In the genomic region with DNA sequence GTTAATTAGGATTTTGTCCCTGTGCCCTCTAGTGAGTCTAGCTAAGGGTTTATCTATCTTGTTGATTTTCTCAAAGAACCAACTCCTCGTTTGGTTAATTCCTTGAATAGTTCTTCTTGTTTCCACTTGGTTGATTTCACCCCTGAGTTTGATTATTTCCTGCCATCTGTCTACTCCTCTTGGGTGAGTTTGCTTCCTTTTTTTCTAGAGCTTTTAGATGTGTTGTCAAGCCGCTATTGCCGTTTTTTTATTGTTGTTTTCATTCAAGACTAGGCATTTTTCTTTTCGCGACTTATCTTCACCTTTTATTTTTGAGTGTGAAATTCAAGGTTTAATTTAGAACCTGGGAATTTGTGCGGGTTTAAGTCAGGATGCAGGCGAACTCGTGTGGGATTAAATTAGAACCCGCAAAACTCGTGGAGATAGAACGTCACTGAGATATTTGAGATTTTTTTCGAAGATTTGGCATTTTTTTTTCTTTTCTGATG, we compare ENCODE assay signal across 31 mouse cellular contexts. TPM values are rescaled to one million over a fixed set of nuclear protein-coding genes. Genes with fewer than 3 reads are reported as not detected.
DNase-seq lines count a peak whose midpoint lies in the region; TF ChIP-seq lines count a peak whose summit lies in the region.
"Not testable (repeated sequence)": the region's sequence is repeated elsewhere in the genome, so short reads cannot be mapped to it uniquely, and the experiment has no call there.
"Had no signal": no experiment of that assay in that cellular context is flagged by ENCODE, and none has a peak within 500 bp of the region (broad histone marks: within the 10 kb centered on the region; RNA-seq: fewer than 3 reads in every experiment).

No protein-coding gene starts in this region.

- dilution Hi-C loops in CH12.LX (cut with MboI; ENCODE audit: extremely low pct_ligation_motif_present, extremely low pct_unique_long_range_greater_than_20kb, low sequenced_read_pairs): not testable (repeated sequence)

- not testable (repeated sequence) for H3K27ac ChIP-seq in CH12.LX (ENCODE audit: insufficient read depth, low read depth); ES-E14 (ENCODE audit: insufficient read depth, low read depth, low read length, poor library complexity, severe bottlenecking)

- H3K9me3 ChIP-seq in CH12.LX (replicated peaks; ENCODE audit: low read length): peaks cover 13% of the 10 kb centered on the region
- not testable (repeated sequence) for H3K9me3 ChIP-seq in ES-E14 (ENCODE audit: control insufficient read depth, insufficient read depth, low read depth, low read length)

- H3K4me3 ChIP-seq in CH12.LX (replicated peaks in 1 of 3; ENCODE audit: low read depth in 2 of 3, low read length in 2 of 3, poor library complexity in 1 of 3); ES-E14 (ENCODE audit: insufficient read depth in 1 of 2, low read depth in 1 of 2, low read length in 2 of 2, poor library complexity in 1 of 2, severe bottlenecking in 1 of 2): not testable (repeated sequence)

- not testable (repeated sequence) for TF ChIP-seq RAD21 in CH12.LX (IDR thresholded peaks at IDR 0.05; ENCODE audit: low read depth, low read length)

- H3K79me2 ChIP-seq in CH12.LX (replicated peaks; ENCODE audit: control insufficient read depth, extremely low read depth, insufficient read depth, poor library complexity, severe bottlenecking): not testable (repeated sequence)

- H3K4me2 ChIP-seq in CH12.LX (ENCODE audit: insufficient read depth, low read depth, poor library complexity, severe bottlenecking): not testable (repeated sequence)

- DNase-seq in A20 (ENCODE audit: low read depth, low spot score) (peak; percentile 9), CH12.LX (ENCODE audit: extremely low read depth) (peak; percentile 47), ES-E14 (ENCODE audit: low read depth, low spot score) (peak; percentile 86), NIH3T3 (ENCODE audit: low read depth) (peak; percentile 8)
- DNase-seq in brain, embryonic 14.5 days (ENCODE audit: low read depth): peak; percentile 47
- peak; percentile 43 for DNase-seq in retina, embryonic 14.5 days (ENCODE audit: low spot score)

- H3K36me3 ChIP-seq in CH12.LX (replicated peaks in 1 of 2; ENCODE audit: control insufficient read depth in 1 of 2, insufficient read depth in 1 of 2, low read length in 1 of 2) (peaks cover 6 to 14% of the 10 kb centered on the region in 2 experiments), ES-E14 (ENCODE audit: control insufficient read depth, insufficient read depth, low read length, poor library complexity, severe bottlenecking) (peaks cover 36% of the 10 kb centered on the region)

- not testable (repeated sequence) for H3K4me1 ChIP-seq in CH12.LX (ENCODE audit: control insufficient read depth in 1 of 2, insufficient read depth in 2 of 2); ES-E14 (ENCODE audit: control insufficient read depth in 2 of 2, insufficient read depth in 2 of 2, low read length in 2 of 2, poor library complexity in 1 of 2)

- not testable (repeated sequence) for TF ChIP-seq POLR2A in CH12.LX (IDR thresholded peaks at IDR 0.05; ENCODE audit: low read depth, low read length); brain, embryonic 14.5 days (IDR thresholded peaks at IDR 0.05; ENCODE audit: borderline replicate concordance, extremely low read depth, insufficient read depth, insufficient read length, poor library complexity, severe bottlenecking)

- H3K27me3 ChIP-seq in CH12.LX (replicated peaks): not testable (repeated sequence)

- in situ Hi-C loops in CH12.LX (cut with MboI; ENCODE audit: low pct_ligation_motif_present, low pct_unique_long_range_greater_than_20kb, low sequenced_read_pairs); ES-E14 (cut with MboI; ENCODE audit: low sequenced_read_pairs in 2 of 2, unreplicated experiment in 2 of 2): not testable (repeated sequence)

- TF ChIP-seq CTCF in CH12.LX (conservative IDR thresholded peaks at IDR 0.05 in 1 of 2, IDR thresholded peaks at IDR 0.05 in 1 of 2; ENCODE audit: low read depth in 2 of 2, low read length in 2 of 2); brain, embryonic 14.5 days (IDR thresholded peaks at IDR 0.05; ENCODE audit: borderline replicate concordance, extremely low read depth, insufficient read depth, insufficient read length): not testable (repeated sequence)

- TF ChIP-seq EP300 in CH12.LX (IDR thresholded peaks at IDR 0.05; ENCODE audit: low read length): not testable (repeated sequence)

- H3K9ac ChIP-seq in CH12.LX (ENCODE audit: insufficient read depth, low read depth); ES-E14 (ENCODE audit: insufficient read depth, low read depth, low read length, poor library complexity, severe bottlenecking): not testable (repeated sequence)

RNA-seq across cellular contexts. Expression of gene Gm21860, which starts 24.8 kb away (rescaled TPM):
- total RNA-seq in CH12.LX (2012; rRNA removed): not detected in 2 replicates
- total RNA-seq in CH12.LX (2014; rRNA removed): not detected in 2 replicates
- not detected in 2 replicates for polyA plus RNA-seq in CH12.LX (2012; ENCODE audit: insufficient read length, low read depth)
- not detected in 2 replicates for total RNA-seq in ES-E14 (2012; rRNA removed)
- polyA plus RNA-seq in brain, embryonic 14.5 days (2012; rRNA removed): not detected in 2 replicates
- total RNA-seq: adrenal gland, adult 2 months; adrenal gland, postnatal 14 days; adrenal gland, postnatal 4 days; gastrocnemius, adult 18-20 months; gastrocnemius, postnatal 10 days; gastrocnemius, postnatal 36 days; granulocyte monocyte progenitor cell, adult 5-6 weeks; heart, adult 2 months; heart, postnatal 14 days; heart, postnatal 4 days; hindbrain, postnatal 0 days had no signal
- polyA plus RNA-seq: adrenal gland, adult 2 months; CD4-positive, CD25-positive, alpha-beta regulatory T cell, adult 4 months; cortical plate, adult 2 months; embryonic facial prominence, embryonic 10.5 days; embryonic facial prominence, embryonic 13.5 days; erythroblast, embryonic 14.5 days; forebrain, embryonic 12.5 days; forebrain, embryonic 15.5 days; heart, adult 2 months; heart, embryonic 10.5 days; heart, embryonic 13.5 days; heart, embryonic 16.5 days; hindbrain, embryonic 11.5 days; hindbrain, embryonic 14.5 days; hindbrain, postnatal 0 days; inflammation-experienced regulatory T-cells, adult 6 months; intestine, embryonic 16.5 days had no signal

RNA-seq across cellular contexts. Expression of gene Gm47283, which starts 54.7 kb away (rescaled TPM):
- total RNA-seq in CH12.LX (2012; rRNA removed): not detected in 2 replicates
- not detected in 2 replicates for total RNA-seq in CH12.LX (2014; rRNA removed)
- polyA plus RNA-seq in CH12.LX (2012; ENCODE audit: insufficient read length, low read depth): not detected in 2 replicates
- not detected in 2 replicates for total RNA-seq in ES-E14 (2012; rRNA removed)
- polyA plus RNA-seq in brain, embryonic 14.5 days (2012; rRNA removed): not detected in 2 replicates
- total RNA-seq: adrenal gland, adult 2 months; adrenal gland, postnatal 14 days; adrenal gland, postnatal 4 days; gastrocnemius, adult 18-20 months; gastrocnemius, postnatal 10 days; gastrocnemius, postnatal 36 days; granulocyte monocyte progenitor cell, adult 5-6 weeks; heart, adult 2 months; heart, postnatal 14 days; heart, postnatal 4 days; hindbrain, postnatal 0 days had no signal
- polyA plus RNA-seq: adrenal gland, adult 2 months; CD4-positive, CD25-positive, alpha-beta regulatory T cell, adult 4 months; cortical plate, adult 2 months; embryonic facial prominence, embryonic 10.5 days; embryonic facial prominence, embryonic 13.5 days; erythroblast, embryonic 14.5 days; forebrain, embryonic 12.5 days; forebrain, embryonic 15.5 days; heart, adult 2 months; heart, embryonic 10.5 days; heart, embryonic 13.5 days; heart, embryonic 16.5 days; hindbrain, embryonic 11.5 days; hindbrain, embryonic 14.5 days; hindbrain, postnatal 0 days; inflammation-experienced regulatory T-cells, adult 6 months; intestine, embryonic 16.5 days had no signal

Comparison
In these comparisons a context has a peak if more than half of its experiments do, and no peak if none do; other contexts are left out.
1. DNase-seq: peak in every context shown above with its lines; median percentile 86 in ES-E14; 47 in CH12.LX; 47 in brain, embryonic 14.5 days; 43 in retina, embryonic 14.5 days; 9 in A20; 8 in NIH3T3.